Mouse (Mus musculus): ENCODE measurements around the gene Jak2.

DNA sequence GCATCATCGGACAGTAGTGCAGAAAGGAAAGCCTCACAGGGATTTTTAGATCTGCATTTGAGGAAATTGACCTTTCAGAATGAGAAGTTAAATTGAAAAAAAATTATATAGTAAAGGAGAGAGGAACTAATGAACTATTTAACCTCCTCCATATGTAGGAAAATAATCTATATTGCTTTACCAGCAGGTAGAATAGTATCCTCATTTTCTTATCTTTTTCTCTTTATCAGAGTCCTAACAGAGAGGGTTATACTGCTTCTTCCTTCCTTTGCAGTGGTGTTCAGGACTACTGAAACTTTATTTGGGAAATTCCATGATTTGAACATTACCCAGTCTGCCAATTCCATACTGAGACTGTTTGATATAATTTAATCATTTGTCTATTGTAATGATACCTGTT lies 45.7 kb downstream of the Jak2 start:
- TF ChIP-seq CTCF (IDR thresholded peaks at IDR 0.05) (no peak), POLR2A (IDR thresholded peaks at IDR 0.05; ENCODE audit: insufficient read depth, low read depth, low read length) (no peak), EP300 (IDR thresholded peaks at IDR 0.05; ENCODE audit: insufficient read depth, low read depth, low read length) (no peak)
